Mouse (Mus musculus): ENCODE results near the gene Hist1h1c. TPM values are rescaled to one million over a fixed set of nuclear protein-coding genes. Genes with fewer than 3 reads are reported as not detected.

Gene Hist1h1c
- 1,000 to 10,000 TPM; 1,583 to 1,684 TPM for total RNA-seq (2023)

GRCm38 (mm10) chr13:23738677-23739068 is at the start of gene Hist1h1c:
Gene Hist1h1c, plus strand, starts transcription at chr13:23738808.

GRCm38 (mm10) chr13:23695514-23695913 is 43.1 kb upstream of the Hist1h1c start, which contains the start of gene Hist1h1t:
Gene Hist1h1t, plus strand, starts transcription at chr13:23695814.

GRCm38 (mm10) chr13:23698300-23698693 is 40.3 kb upstream of the Hist1h1c start, which contains the start of gene Hist1h4c:
Gene Hist1h4c, minus strand, starts transcription at chr13:23698454.

GRCm38 (mm10) chr13:23710374-23711089 is 28.1 kb upstream of the Hist1h1c start, which contains the start of gene Hfe:
Gene Hfe, minus strand, starts transcription at chr13:23710854.

GRCm38 (mm10) chr13:23745381-23746161 is 7.0 kb downstream of the Hist1h1c start, which contains the start of gene Hist1h3c:
Gene Hist1h3c, minus strand, starts transcription at chr13:23745602.

GRCm38 (mm10) chr13:23746201-23747080 is 7.8 kb downstream of the Hist1h1c start, which contains the start of gene Hist1h2bb:
Gene Hist1h2bb, plus strand, starts transcription at chr13:23746734.

GRCm38 (mm10) chr13:23750839-23751477 is 12.3 kb downstream of the Hist1h1c start, which contains the start of gene Hist1h2ab:
Gene Hist1h2ab, plus strand, starts transcription at chr13:23751126.

GRCm38 (mm10) chr13:23752067-23752741 is 13.6 kb downstream of the Hist1h1c start, which contains the start of gene Hist1h3b:
Gene Hist1h3b, plus strand, starts transcription at chr13:23752267.

GRCm38 (mm10) chr13:23756790-23757189 is 18.2 kb downstream of the Hist1h1c start, which contains the start of gene Hist1h4b:
Gene Hist1h4b, plus strand, starts transcription at chr13:23757013.

GRCm38 (mm10) chr13:23760972-23761864 is 22.6 kb downstream of the Hist1h1c start, which contains the start of gene Hist1h4a:
Gene Hist1h4a, minus strand, starts transcription at chr13:23761230.

GRCm38 (mm10) chr13:23761871-23762821 is 23.5 kb downstream of the Hist1h1c start, which contains the start of gene Hist1h3a:
Gene Hist1h3a, minus strand, starts transcription at chr13:23762386.

GRCm38 (mm10) chr13:23763586-23764323 is 25.1 kb downstream of the Hist1h1c start, which contains the start of gene Hist1h1a:
Gene Hist1h1a, plus strand, starts transcription at chr13:23763666.

GRCm38 (mm10) chr13:23769613-23770012 is 31.0 kb downstream of the Hist1h1c start, which contains the start of gene Trim38:
Gene Trim38, plus strand, starts transcription at chr13:23769913.

Measured in neutrophil, adult 83 days (primary cell).